Mouse (Mus musculus): ENCODE results near the gene Srrm3. TPM values are rescaled to one million over a fixed set of nuclear protein-coding genes. Genes with fewer than 3 reads are reported as not detected.
A peak's percentile ranks its signal among the peaks of the same experiment; 100 is the strongest.

Srrm3 gene
- polyA plus RNA-seq, 1 experiment from 2014 or later: 0.15 TPM

GRCm38 (mm10) chr5:135907256-135907655 is 100.6 kb downstream of the Srrm3 start:
- no peak overlapping the region for H3K9ac ChIP-seq (ENCODE audit: low read length)
- H3K27me3 ChIP-seq (ENCODE audit: control insufficient read depth, insufficient read depth, low read length): no peaks in the 10 kb centered on the region
- no peak for ATAC-seq (ENCODE audit: insufficient number of reproducible peaks, insufficient read depth, low FRiP score, low read depth)
- no peak overlapping the region for H3K4me3 ChIP-seq (ENCODE audit: control insufficient read depth in 1 of 2, insufficient read depth in 1 of 2, low read depth in 1 of 2, low read length in 2 of 2)
- peak overlapping the region in 1 of 2 experiments; percentile 37; a peak in 1 of 4 replicates for H3K27ac ChIP-seq (replicated peaks in 1 of 2; ENCODE audit: control insufficient read depth in 1 of 2, insufficient read depth in 1 of 2, low read depth in 2 of 2, low read length in 2 of 2)
- H3K36me3 ChIP-seq (ENCODE audit: control insufficient read depth, insufficient read depth, low read length): peaks cover 62% of the 10 kb centered on the region
- H3K4me2 ChIP-seq (ENCODE audit: low read length): no peak overlapping the region
- WGBS: 75% methylated on average over 13 of the region's 13 CpGs
- H3K9me3 ChIP-seq (ENCODE audit: control insufficient read depth, low read length): no peaks in the 10 kb centered on the region
- peaks cover 12 to 23% of the 10 kb centered on the region in 2 experiments for H3K4me1 ChIP-seq (ENCODE audit: control insufficient read depth in 2 of 2, insufficient read depth in 2 of 2, low read length in 2 of 2)

- Histone ChIP-seq H3K4me2 (ENCODE audit: low read length) (no peak overlapping the region), H3K27ac (replicated peaks in 1 of 2; ENCODE audit: control insufficient read depth in 1 of 2, insufficient read depth in 1 of 2, low read depth in 2 of 2, low read length in 2 of 2) (no peak overlapping the region), H3K27me3 (ENCODE audit: control insufficient read depth, insufficient read depth, low read length) (no peaks in the 10 kb centered on the region), H3K36me3 (ENCODE audit: control insufficient read depth, insufficient read depth, low read length) (peaks cover 65% of the 10 kb centered on the region), H3K4me1 (ENCODE audit: control insufficient read depth in 2 of 2, insufficient read depth in 2 of 2, low read length in 2 of 2) (peaks cover 14 to 30% of the 10 kb centered on the region in 2 experiments), H3K4me3 (ENCODE audit: control insufficient read depth in 1 of 2, insufficient read depth in 1 of 2, low read depth in 1 of 2, low read length in 2 of 2) (no peak overlapping the region), H3K9ac (ENCODE audit: low read length) (no peak overlapping the region), H3K9me3 (ENCODE audit: control insufficient read depth, low read length) (no peaks in the 10 kb centered on the region)
- no peak for ATAC-seq (ENCODE audit: insufficient number of reproducible peaks, insufficient read depth, low FRiP score, low read depth)
- WGBS: 86% methylated on average over 12 of the region's 12 CpGs
Measured at GRCm38 (mm10) chr5:135908185-135908584, 101.5 kb downstream of the Srrm3 start.

- 89% methylated on average over 16 of the region's 16 CpGs for WGBS
- Histone ChIP-seq H3K9ac (ENCODE audit: low read length) (no peak overlapping the region), H3K4me2 (ENCODE audit: low read length) (no peak overlapping the region), H3K9me3 (ENCODE audit: control insufficient read depth, low read length) (no peaks in the 10 kb centered on the region), H3K36me3 (ENCODE audit: control insufficient read depth, insufficient read depth, low read length) (peaks cover 72% of the 10 kb centered on the region), H3K4me3 (ENCODE audit: control insufficient read depth in 1 of 2, insufficient read depth in 1 of 2, low read depth in 1 of 2, low read length in 2 of 2) (no peak overlapping the region), H3K27me3 (ENCODE audit: control insufficient read depth, insufficient read depth, low read length) (no peaks in the 10 kb centered on the region), H3K27ac (replicated peaks in 1 of 2; ENCODE audit: control insufficient read depth in 1 of 2, insufficient read depth in 1 of 2, low read depth in 2 of 2, low read length in 2 of 2) (no peak overlapping the region), H3K4me1 (ENCODE audit: control insufficient read depth in 2 of 2, insufficient read depth in 2 of 2, low read length in 2 of 2) (peaks cover 21 to 35% of the 10 kb centered on the region in 2 experiments)
- ATAC-seq (ENCODE audit: insufficient number of reproducible peaks, insufficient read depth, low FRiP score, low read depth): no peak
Measured at GRCm38 (mm10) chr5:135908989-135909388, 102.3 kb downstream of the Srrm3 start.

- no peak overlapping the region for H3K27ac ChIP-seq (replicated peaks in 1 of 2; ENCODE audit: control insufficient read depth in 1 of 2, insufficient read depth in 1 of 2, low read depth in 2 of 2, low read length in 2 of 2)
- no peak for ATAC-seq (ENCODE audit: insufficient number of reproducible peaks, insufficient read depth, low FRiP score, low read depth)
- no peaks in the 10 kb centered on the region for H3K27me3 ChIP-seq (ENCODE audit: control insufficient read depth, insufficient read depth, low read length)
- H3K36me3 ChIP-seq (ENCODE audit: control insufficient read depth, insufficient read depth, low read length): peaks cover 70% of the 10 kb centered on the region
- peaks cover 25 to 37% of the 10 kb centered on the region in 2 experiments for H3K4me1 ChIP-seq (ENCODE audit: control insufficient read depth in 2 of 2, insufficient read depth in 2 of 2, low read length in 2 of 2)
- H3K4me3 ChIP-seq (ENCODE audit: control insufficient read depth in 1 of 2, insufficient read depth in 1 of 2, low read depth in 1 of 2, low read length in 2 of 2): no peak overlapping the region
- 89% methylated on average over 10 of the region's 10 CpGs for WGBS
- H3K9ac ChIP-seq (ENCODE audit: low read length): no peak overlapping the region
- H3K4me2 ChIP-seq (ENCODE audit: low read length): no peak overlapping the region
- H3K9me3 ChIP-seq (ENCODE audit: control insufficient read depth, low read length): no peaks in the 10 kb centered on the region
Measured at GRCm38 (mm10) chr5:135909646-135910045, 103.0 kb downstream of the Srrm3 start.

GRCm38 (mm10) chr5:135910813-135911212 is 104.1 kb downstream of the Srrm3 start:
- no peak for ATAC-seq (ENCODE audit: insufficient number of reproducible peaks, insufficient read depth, low FRiP score, low read depth)
- H3K9ac ChIP-seq (ENCODE audit: low read length): no peak overlapping the region
- H3K27ac ChIP-seq (replicated peaks in 1 of 2; ENCODE audit: control insufficient read depth in 1 of 2, insufficient read depth in 1 of 2, low read depth in 2 of 2, low read length in 2 of 2): no peak overlapping the region
- 90% methylated on average over 25 of the region's 25 CpGs for WGBS
- no peaks in the 10 kb centered on the region for H3K9me3 ChIP-seq (ENCODE audit: control insufficient read depth, low read length)
- peaks cover 24 to 42% of the 10 kb centered on the region in 2 experiments for H3K4me1 ChIP-seq (ENCODE audit: control insufficient read depth in 2 of 2, insufficient read depth in 2 of 2, low read length in 2 of 2)
- H3K27me3 ChIP-seq (ENCODE audit: control insufficient read depth, insufficient read depth, low read length): no peaks in the 10 kb centered on the region
- H3K4me2 ChIP-seq (ENCODE audit: low read length): no peak overlapping the region
- no peak overlapping the region for H3K4me3 ChIP-seq (ENCODE audit: control insufficient read depth in 1 of 2, insufficient read depth in 1 of 2, low read depth in 1 of 2, low read length in 2 of 2)
- peaks cover 66% of the 10 kb centered on the region for H3K36me3 ChIP-seq (ENCODE audit: control insufficient read depth, insufficient read depth, low read length)

GRCm38 (mm10) chr5:135911633-135912220 is 105.0 kb downstream of the Srrm3 start:
- Histone ChIP-seq H3K27ac (replicated peaks in 1 of 2; ENCODE audit: control insufficient read depth in 1 of 2, insufficient read depth in 1 of 2, low read depth in 2 of 2, low read length in 2 of 2) (no peak overlapping the region), H3K4me1 (ENCODE audit: control insufficient read depth in 2 of 2, insufficient read depth in 2 of 2, low read length in 2 of 2) (peaks cover 27 to 48% of the 10 kb centered on the region in 2 experiments), H3K4me3 (ENCODE audit: control insufficient read depth in 1 of 2, insufficient read depth in 1 of 2, low read depth in 1 of 2, low read length in 2 of 2) (no peak overlapping the region), H3K27me3 (ENCODE audit: control insufficient read depth, insufficient read depth, low read length) (no peaks in the 10 kb centered on the region), H3K9ac (ENCODE audit: low read length) (no peak overlapping the region), H3K36me3 (ENCODE audit: control insufficient read depth, insufficient read depth, low read length) (peaks cover 65% of the 10 kb centered on the region), H3K9me3 (ENCODE audit: control insufficient read depth, low read length) (no peaks in the 10 kb centered on the region), H3K4me2 (ENCODE audit: low read length) (no peak overlapping the region)
- 81% methylated on average over 11 of the region's 11 CpGs for WGBS
- ATAC-seq (ENCODE audit: insufficient number of reproducible peaks, insufficient read depth, low FRiP score, low read depth): no peak

- 68% methylated on average over 5 of the region's 5 CpGs for WGBS
- Histone ChIP-seq H3K4me2 (ENCODE audit: low read length) (no peak overlapping the region), H3K9ac (ENCODE audit: low read length) (0 out of 2 replicates have a peak overlapping the region, but pooled peaks have one; percentile 31), H3K27me3 (ENCODE audit: control insufficient read depth, insufficient read depth, low read length) (no peaks in the 10 kb centered on the region), H3K9me3 (ENCODE audit: control insufficient read depth, low read length) (no peaks in the 10 kb centered on the region), H3K36me3 (ENCODE audit: control insufficient read depth, insufficient read depth, low read length) (peaks cover 67% of the 10 kb centered on the region), H3K27ac (replicated peaks in 1 of 2; ENCODE audit: control insufficient read depth in 1 of 2, insufficient read depth in 1 of 2, low read depth in 2 of 2, low read length in 2 of 2) (peak overlapping the region; percentile 92 to 93), H3K4me3 (ENCODE audit: control insufficient read depth in 1 of 2, insufficient read depth in 1 of 2, low read depth in 1 of 2, low read length in 2 of 2) (no peak overlapping the region), H3K4me1 (ENCODE audit: control insufficient read depth in 2 of 2, insufficient read depth in 2 of 2, low read length in 2 of 2) (peaks cover 26 to 51% of the 10 kb centered on the region in 2 experiments)
- ATAC-seq (ENCODE audit: insufficient number of reproducible peaks, insufficient read depth, low FRiP score, low read depth): no peak
Measured at GRCm38 (mm10) chr5:135913201-135913600, 106.5 kb downstream of the Srrm3 start.

- Histone ChIP-seq H3K27ac (replicated peaks in 1 of 2; ENCODE audit: control insufficient read depth in 1 of 2, insufficient read depth in 1 of 2, low read depth in 2 of 2, low read length in 2 of 2) (peak overlapping the region; percentile 92 to 93), H3K36me3 (ENCODE audit: control insufficient read depth, insufficient read depth, low read length) (peaks cover 67% of the 10 kb centered on the region), H3K4me3 (ENCODE audit: control insufficient read depth in 1 of 2, insufficient read depth in 1 of 2, low read depth in 1 of 2, low read length in 2 of 2) (no peak overlapping the region), H3K27me3 (ENCODE audit: control insufficient read depth, insufficient read depth, low read length) (no peaks in the 10 kb centered on the region), H3K4me1 (ENCODE audit: control insufficient read depth in 2 of 2, insufficient read depth in 2 of 2, low read length in 2 of 2) (peaks cover 26 to 46% of the 10 kb centered on the region in 2 experiments), H3K4me2 (ENCODE audit: low read length) (peak overlapping the region; percentile 16), H3K9ac (ENCODE audit: low read length) (peak overlapping the region; percentile 31; the same call in 1 of the 2 replicates), H3K9me3 (ENCODE audit: control insufficient read depth, low read length) (no peaks in the 10 kb centered on the region)
- WGBS: 29% methylated on average over 6 of the region's 6 CpGs
- ATAC-seq (ENCODE audit: insufficient number of reproducible peaks, insufficient read depth, low FRiP score, low read depth): peak; percentile 64
Measured at GRCm38 (mm10) chr5:135914156-135914555, 107.5 kb downstream of the Srrm3 start.
